Mouse (Mus musculus): ENCODE results near the gene Strip2. TPM values are rescaled to one million over a fixed set of nuclear protein-coding genes. Genes with fewer than 3 reads are reported as not detected.

The Strip2 gene
- total and polyA plus RNA-seq, 3 experiments, result 0.22 to 1.7 (median 1.1) TPM

DNA sequence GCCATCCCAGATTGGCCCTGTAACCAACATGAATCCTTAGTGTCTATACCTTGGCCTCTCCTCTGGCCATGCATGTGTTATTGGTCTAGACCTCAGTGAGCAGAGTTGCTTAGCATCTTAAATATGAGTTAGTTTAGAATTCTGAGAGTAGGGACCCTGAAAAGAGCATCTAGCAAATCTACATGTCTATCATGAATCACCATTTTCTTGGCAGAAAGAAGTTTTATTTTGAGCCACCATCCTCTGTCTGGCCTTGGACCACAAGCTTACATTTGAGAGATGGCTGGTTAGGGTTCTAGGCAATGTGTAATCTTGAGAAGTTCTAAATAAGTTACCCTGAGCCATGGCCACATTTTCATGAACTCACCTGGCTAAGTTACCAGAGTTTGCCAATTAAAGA is 13.3 kb downstream of the Strip2 start:
- DNase-seq, result no peak

DNA sequence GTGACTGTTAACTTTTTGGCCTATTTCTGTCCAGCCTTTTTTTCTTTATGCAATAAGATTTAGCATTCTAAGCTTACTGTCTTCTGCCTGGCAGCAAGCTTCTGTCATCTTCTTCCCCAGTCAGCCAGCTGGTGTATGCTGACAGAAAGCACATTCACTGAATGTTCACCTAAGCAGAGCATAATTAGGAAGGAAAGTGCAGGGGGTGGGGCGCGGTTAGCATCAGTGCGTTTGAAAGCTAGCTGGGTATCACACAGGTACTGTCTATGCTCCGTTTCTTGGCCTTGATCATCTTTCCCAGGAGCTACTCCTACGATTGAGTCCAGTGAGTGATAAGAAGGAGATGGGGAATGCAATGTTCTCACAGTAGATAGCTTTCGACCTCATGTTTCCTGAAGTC is 13.9 kb downstream of the Strip2 start:
- no peak for DNase-seq

DNA sequence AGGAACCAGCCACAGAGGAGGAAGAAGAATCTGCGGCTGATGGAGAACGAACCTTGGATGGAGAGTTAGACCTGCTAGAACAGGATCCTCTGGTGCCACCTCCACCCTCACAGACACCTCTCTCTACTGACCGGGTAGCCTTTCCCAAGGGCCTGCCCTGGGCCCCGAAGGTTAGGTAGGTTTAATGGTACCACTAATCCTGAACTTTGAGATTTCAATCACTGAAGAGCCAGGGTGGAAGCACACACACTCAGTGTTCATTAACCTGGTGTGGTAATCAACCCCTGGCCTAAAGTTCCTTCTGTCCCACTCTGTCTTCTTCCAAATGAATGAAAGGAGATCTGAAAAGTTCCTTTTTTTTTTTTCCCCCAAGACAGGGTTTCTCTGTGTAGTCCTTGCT is 14.4 kb downstream of the Strip2 start:
- DNase-seq, result no peak

DNA sequence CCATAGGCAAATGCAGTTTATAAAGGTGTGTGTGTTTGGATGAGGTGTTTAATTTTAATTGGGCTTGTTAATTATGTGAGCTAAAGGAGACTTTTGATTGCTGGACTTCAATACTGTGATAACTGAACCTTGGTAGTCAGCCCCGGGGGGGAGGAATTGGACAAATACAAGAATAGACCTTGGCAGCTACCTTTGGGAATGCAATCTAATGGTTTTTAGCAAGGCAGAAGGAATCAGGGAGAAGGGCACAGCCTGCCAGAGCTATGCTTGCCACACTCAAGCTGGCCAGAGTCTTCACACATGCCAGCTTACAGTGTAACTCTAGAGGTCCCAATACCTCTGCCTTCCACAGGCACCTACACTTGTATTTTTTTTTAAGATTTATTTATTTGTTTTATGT is 18.9 kb downstream of the Strip2 start:
- DNase-seq, result no peak

DNA sequence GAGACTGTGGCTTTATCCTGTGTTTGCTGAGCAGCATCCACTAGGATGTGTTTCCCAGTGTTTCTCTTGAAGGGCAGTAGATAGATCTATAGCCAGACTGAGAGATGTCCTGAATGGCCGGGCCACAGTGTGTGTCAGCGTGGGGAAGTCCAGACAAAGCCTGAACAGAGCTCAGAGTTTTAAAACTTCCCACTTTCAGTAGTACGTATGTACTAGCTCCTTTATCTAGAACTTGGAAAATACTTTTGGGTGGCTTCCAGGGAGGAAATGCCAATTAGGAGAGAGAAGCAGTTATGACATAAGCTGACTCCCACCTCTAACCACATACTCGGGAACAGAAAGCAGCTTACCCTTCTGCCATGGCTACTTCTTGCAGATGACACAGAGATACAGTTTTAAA is 23.6 kb downstream of the Strip2 start:
- no peak for DNase-seq

DNA sequence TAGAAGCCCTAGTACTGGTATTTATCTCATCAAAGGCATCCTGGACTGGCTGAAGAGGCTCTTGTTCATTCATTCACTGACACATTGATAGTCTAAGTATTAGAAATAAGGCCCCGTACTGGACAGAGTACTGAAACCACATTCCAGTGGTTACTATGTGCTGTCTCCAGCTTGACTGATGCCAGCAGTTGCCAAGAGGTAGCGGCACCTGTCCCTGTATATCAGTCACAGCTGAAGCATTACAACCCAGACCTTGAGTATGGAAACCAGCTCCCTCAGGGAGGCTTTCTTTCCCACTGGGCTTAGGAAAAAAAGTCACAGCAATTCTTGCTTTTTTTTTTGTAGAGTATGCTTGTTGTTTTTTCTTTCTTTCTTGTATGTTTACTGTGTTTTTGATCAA is 24.2 kb downstream of the Strip2 start:
- no peak for DNase-seq

DNA sequence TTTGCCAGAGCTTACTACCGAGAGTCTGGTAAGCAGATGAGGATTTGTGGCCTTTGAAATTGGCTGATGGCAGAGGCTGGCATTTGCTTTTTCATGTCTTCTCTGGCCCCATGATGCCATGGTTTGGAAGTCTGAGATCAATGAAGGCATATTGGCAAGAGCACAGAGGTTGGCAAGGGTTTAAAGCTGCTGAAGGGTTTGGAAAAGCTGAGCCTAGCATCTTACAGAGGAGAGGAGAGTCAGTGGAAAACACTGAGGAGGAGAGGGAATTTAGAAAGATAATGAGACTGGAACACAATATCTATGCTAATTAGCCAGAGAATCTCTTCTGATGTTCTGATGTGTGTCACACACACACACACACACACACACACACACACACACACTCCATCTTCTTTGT is 27.7 kb downstream of the Strip2 start:
- no peak for DNase-seq

DNA sequence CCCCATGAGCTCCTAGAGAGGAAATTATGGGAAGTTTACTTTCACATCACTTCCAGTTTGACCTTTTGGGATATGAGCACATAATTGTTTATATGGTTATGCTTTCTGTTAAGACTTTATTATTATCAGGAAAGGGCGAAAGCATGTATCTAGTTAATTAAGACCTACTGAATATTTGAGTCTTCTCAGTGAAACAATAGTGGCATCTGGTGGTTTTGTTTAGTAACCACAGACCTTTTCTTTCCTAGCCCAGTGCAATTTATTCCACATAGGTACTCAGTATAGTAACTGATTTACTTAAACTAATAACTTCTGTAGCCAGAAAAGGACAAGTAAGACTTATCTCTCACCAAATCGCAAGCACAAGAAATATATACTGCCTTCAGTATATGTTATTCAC is 29.8 kb downstream of the Strip2 start:
- DNase-seq, result no peak

DNA sequence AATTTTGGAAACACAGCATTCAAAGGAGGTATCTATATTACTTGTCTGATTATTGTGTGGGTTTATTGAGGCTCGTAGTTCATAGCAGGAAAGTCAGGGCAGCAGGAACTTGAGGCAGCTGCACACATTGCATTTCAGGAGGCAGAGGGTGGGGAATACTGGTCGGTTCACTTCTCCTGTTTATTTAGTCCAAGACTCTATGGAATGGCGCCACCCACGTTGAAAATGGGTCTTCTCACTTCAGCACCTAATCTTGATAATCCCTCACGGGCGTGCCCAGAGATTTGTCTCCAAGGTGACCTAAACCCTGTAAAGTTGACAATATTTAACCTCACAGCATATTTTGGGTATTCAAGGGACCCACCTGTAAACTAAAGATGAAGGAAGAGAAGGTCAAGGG is 31.0 kb downstream of the Strip2 start:
- DNase-seq, result no peak

DNA sequence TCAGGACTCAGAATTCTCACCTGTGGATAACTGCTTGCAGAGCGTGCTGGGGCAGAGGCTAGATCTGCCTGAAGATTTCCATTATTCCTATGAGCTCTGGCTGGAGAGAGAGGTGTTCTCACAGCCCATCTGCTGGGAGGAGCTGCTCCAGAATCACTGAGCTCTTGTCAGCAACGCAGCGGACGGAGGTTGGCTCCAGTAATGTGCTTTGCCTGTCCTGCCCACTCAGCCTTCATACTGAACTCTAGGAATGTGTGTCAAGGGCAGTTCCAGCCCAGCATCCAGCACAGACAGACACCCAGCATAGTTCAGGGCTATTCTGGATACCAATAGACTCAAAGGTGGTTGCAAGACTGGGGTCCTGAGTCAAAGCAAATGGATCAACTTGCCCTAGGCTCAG is 39.9 kb downstream of the Strip2 start:
- peak; percentile 68 for DNase-seq

DNA sequence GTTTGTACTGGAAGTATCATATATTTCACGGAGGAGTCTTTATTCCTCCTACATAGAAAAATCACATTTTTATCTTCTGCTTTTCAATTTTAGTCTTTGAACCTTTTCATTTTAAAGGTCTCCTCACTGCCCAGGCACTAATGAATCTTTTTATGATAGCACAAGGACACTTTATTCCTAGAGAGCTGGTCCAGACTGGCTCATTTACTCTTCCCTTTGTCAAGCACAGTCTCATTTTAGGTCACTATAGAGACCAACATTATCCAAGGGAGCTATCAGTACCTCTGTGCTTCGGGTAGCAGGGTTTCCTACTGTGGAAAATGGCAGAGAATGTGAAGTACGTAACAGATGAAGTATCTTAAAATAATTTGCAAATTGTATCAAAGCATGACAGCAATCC is 41.9 kb downstream of the Strip2 start:
- no peak for DNase-seq

DNA sequence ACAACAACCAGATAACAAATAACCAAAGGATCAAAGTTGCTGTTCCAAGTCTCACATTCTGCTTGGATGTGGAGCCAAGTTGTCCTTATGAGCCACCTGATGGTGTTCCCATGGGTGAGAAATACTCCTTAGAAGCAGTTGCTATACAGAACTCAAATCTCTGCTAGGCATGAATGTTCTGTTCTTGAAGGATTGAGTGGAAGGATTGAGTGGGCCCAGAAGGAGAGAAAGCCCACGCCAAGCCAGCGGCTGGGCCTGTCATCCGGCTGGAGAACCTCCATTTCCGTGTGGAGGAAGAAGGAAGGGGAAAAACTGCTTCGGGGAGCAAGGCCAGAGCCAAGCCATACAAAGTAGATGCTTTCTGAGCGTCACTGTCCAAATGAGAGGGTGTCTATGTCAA is 44.3 kb downstream of the Strip2 start:
- no peak for DNase-seq

DNA sequence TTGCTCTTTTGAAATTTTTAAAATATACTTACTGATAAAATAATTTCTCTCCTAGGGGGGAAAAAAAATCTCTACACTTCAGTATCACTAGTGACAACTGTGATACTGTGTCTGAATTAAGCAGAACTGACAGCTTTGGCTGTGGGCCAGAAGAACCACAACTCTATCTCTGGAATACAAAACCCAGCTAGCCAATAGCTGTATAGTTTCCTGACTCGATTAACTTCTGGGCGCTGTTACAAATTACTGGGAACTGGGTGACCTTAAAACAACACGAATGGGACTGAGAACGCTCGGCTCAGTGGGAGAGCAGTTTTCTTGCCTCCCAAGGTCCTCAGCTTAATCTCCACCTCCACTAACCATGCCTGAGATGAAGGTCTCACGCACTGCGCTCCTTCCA is 51.1 kb downstream of the Strip2 start:
- no peak for DNase-seq

DNA sequence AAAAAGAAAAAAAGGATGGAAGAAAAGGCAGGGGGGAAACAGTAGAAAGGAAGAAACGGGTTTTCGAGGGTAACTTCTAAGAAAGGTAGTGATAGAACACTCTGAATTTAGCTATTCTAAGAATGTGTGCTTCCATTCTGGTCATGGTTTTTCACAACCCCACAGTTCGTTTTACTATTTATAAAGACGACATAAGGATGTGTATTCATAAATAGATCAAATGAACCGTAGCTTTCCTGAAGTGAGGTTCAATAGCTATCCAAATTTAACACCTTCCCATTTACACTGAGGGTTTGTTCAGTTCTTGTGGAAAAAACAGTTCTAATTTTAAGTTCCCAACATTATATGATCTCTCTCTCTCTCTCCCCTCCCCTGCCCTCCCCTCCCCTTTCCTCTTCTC is 56.5 kb downstream of the Strip2 start:
- DNase-seq, result no peak

DNA sequence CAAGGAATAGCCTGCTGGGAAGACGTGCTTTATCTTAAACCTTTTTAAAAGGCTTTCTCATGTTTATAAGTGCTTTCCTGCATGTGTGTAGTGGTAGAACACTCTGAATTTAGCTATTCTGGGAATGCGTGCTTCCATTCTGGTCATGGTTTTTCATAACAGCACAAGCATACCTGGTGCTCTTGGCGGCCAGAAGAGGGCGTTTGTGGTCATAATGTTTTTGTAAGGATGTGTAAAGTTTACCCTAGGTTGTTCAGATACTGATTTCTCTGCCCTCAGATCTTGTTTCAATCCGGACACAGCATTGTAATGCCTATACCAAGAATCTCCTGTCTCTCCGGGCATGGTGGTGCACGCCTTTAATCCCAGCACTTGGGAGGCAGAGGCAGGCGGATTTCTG is 58.0 kb downstream of the Strip2 start:
- no peak for DNase-seq

DNA sequence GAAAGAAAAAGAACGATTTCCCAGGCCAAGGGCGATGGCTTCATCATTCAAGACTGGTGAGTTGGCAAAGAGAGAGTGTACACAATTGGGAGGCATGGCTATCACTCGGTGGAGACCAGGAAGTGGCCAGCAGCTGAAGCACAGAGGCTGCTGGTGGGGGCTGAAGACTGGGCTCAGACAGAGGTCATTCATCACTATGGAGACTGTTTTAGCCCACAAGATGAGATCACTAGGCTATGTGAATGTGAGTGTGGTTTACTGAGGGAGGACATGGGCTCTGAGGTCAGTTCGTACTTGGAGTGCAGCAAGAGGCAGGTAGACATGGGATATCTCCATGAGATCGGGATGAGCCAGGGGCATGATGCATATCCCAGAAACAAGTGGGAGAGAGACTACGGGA is 63.6 kb downstream of the Strip2 start:
- DNase-seq, result peak; percentile 25

DNA sequence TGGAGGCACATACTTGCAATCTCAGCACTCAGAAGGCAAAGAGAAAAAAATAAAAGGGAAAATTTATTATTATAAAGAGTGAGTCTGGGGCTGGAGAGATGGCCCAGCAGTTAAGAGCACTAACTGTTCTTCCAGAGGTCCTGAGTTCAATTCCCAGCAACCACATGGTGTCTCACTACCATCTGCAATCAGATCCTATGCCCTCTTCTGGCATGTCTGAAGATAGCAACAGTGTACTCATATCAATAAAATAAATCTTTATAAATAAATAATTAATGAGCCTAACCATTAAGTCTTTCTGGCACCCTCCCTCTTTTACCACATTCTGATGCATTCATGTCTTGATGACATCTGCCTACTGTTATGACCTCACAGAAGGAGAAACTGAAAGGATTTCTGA is 65.0 kb downstream of the Strip2 start:
- DNase-seq, result no peak

DNA sequence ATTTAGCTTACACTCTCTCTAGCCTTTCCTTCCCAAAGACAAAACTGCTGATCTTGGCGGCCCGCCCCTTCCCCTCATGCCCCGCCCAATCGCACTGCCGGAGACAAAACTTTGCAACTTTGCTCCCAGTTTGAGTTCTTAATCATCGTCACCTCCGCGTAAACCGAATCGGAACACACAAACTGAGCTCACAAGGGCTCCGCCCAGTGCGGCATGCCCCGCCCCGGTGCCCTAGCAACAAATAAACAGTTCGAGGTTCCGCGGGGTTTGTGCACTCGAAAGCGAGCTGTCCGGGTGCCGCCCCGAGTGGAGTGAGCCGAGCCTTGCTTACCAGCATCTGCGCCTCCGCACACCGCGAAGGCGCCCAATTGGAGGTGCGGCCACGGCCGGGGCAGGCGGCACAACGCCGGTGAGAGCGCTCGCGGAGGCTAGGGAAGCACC is 68.3 kb downstream of the Strip2 start:
- DNase-seq, result peak; percentile 94

DNA sequence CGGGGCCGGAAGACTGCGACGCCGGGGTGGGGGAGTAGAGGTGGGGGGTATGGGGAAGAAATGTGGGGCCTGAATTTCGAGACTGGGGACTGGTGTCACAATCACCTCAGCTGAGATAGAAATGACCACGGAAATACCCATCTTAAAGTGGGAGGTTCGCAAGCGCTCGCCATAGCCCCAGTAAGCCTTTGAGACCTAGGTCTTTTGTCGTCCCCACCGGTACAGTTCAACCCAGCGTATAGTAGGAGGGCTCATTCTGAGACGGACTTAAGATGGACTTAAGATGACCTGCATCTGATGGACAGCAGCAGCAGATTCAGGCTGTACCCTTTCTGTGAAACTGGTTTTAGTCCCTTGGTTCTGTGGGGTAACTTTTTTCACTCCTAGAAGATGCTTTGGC is 68.7 kb downstream of the Strip2 start:
- DNase-seq, result no peak

DNA sequence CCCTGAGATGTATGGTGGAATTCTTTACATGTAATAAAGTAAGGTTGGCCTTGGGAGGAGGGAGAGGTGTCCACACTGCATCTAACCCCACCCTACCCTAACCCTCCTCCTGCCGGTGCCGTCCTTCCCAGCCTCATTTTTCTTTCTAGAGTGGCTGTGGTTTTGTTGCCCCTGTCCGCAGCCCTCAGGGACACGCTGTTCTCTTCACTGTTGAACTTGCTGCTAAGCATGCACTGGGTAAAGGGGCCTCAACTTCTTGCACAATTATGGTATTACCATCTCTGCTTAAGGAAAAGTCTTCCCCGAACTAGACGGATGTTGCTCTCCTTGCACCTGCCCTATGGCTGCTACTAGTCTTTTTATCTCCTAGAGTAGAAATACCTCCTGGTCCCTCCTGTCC is 69.2 kb downstream of the Strip2 start:
- DNase-seq, result no peak

DNA sequence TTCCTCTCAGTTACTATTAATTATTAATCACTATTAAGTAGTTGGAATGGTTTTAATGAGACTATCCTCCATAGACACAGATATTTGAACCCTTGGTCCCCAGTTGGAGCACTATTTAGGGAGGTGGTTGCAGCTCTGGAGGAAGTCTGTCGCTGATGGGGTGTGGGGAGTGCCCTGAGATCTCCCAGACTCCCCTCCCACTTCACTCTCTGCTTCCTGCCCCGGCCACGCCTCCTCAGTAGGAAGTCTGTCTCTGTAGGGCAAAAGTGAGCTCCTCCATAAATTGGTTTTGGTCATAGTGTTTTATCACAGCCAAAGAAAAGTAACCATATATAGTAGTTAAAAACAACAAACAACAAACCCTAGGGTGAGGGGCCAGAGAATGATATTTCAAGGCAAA is 70.4 kb downstream of the Strip2 start:
- no peak for DNase-seq

DNA sequence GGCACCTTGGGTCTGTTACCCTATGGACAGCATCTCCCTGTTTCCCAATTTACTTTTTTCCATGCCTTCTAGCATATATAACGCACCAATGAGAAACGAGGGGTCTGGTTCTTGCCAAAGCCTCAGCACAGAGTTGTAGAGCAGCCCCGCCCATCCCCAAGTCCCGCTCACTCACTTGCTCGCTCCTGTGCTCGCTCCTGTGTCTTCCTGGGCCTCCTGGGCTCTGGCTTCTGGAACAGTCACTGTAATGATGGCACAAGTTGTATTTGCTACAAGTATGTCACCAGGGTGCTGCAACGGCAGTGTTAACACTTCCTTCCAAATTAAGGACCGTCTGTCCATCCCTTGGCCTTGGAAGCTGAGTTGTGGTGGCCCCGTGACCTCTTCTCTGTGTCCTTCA is 81.3 kb downstream of the Strip2 start:
- peak; percentile 26 for DNase-seq

DNA sequence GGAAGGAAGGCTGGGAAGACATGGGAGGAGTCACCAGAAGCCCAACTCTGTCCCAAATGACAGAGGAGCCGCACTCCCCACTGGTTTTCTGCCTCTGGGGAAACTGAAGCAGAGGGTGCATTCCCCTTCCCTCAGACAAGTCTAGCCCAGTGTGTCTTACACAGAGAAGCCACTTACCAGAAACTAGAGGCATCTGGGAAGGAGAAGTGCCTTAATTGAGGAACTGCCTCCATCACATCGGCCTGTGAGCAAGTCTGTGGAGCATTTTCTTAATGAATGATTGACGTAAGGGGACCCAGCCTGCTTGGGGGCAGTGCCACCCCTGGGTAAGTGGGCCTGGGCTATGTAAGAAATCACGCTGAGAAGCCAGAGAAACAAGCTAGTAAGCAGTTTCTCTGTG is 82.0 kb downstream of the Strip2 start:
- DNase-seq, result no peak

DNA sequence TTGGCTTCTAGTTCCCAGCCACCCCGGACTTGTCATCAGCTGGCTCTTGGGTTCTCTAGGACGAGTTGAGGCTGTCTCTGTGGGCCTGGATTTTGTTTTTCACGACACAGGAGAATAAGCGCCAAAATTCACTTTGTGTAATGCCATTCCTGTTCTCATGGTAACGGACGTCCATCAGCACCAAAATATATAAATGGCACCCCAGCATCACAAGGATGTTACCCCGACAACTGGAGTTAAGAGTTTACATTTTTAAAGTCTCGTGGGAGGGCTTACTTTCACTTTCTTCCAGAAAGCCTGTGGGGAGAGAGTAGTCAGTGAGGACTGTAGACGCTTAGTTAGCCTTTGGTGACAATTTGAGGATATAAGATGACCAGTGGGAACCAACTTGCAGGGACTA is 85.8 kb downstream of the Strip2 start:
- DNase-seq, result no peak

DNA sequence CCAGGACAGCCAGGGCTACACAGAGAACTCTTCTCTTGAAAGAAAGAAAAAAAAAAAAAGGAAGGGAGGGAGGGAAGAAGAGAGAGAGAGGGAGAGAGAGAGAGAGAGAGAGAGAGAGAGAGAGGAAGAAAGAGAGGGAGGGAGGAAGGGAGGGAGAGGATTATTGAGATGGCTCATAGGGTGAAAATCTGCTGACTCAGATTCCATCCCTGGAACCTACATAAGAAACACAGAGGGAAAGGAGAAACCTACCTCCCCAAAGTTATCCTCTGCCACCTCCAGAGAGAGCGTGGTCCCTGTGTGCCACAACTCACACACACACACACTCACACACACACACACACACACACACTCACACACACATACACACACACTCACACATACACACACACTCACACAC is 89.0 kb downstream of the Strip2 start:
- DNase-seq, result no peak

DNA sequence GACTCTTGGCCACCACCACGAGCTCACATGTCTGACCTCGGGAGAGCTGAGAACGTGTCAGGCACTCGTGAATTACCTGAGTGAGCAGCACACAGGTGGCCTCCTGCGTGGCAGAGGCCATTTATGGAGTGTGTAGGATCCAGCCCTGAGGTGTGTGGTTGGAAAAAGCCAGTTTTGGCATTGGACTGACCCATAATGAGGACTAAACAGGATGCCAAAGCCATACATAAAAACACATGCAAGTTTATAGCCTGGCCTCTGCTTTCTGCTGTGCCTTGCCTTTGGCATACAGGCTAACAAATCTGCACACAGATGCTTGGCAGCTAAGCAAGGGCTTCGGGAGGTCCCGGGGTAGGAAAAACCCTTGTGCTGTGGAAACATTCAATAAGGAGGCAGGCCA is 92.4 kb downstream of the Strip2 start:
- no peak for DNase-seq

All from adrenal gland, adult 2 months (tissue).